Mouse (Mus musculus): ENCODE results near the gene Myo7a.

GRCm38 (mm10) chr7:98141206-98141605 lies 21.9 kb upstream of the Myo7a start:
- TF ChIP-seq CTCF (IDR thresholded peaks at IDR 0.05; ENCODE audit: extremely low read depth, insufficient read length, insufficient replicate concordance, low read depth, low read length) (peak; percentile 31; the same call in 1 of the 2 replicates), POLR2A (IDR thresholded peaks at IDR 0.05; ENCODE audit: low read depth, low read length) (no peak)
